Mouse (Mus musculus) heart, adult 2 months (tissue): Measurements from ENCODE around the gene 1700017N19Rik. TPM values are rescaled to one million over a fixed set of nuclear protein-coding genes. Genes with fewer than 3 reads are reported as not detected.

ENCODE experiments used
- DNase-seq, 2 experiments: peaks; one replicate each; pipeline ENCODE4 v3.0.0; 2021
- H3K27ac ChIP-seq: fragments of 200-600 bp; 2 replicates; pipeline ENCODE4 v1.8.1; 2022
- H3K27me3 ChIP-seq: fragments of 200-500 bp; 2 replicates; pipeline ENCODE4 v1.6.1; 2012; ENCODE audit warnings: mild to moderate bottlenecking, low read length, inconsistent platforms, mixed read lengths; ENCODE audit not compliant: control insufficient read depth, insufficient read depth
- H3K36me3 ChIP-seq: fragments of 200-500 bp; 2 replicates; pipeline ENCODE4 v1.6.1; 2012; ENCODE audit warnings: low read length, inconsistent platforms; ENCODE audit not compliant: control insufficient read depth, insufficient read depth
- H3K4me1 ChIP-seq: fragments of 200-500 bp; 2 replicates; pipeline ENCODE4 v1.6.1; 2011; ENCODE audit warnings: low read length; ENCODE audit not compliant: control insufficient read depth, insufficient read depth
- H3K4me3 ChIP-seq: fragments of 200-600 bp; 2 replicates; pipeline ENCODE4 v1.8.1; 2022
- H3K79me2 ChIP-seq: fragments of 200-500 bp; replicated peaks from 2 replicates; pipeline ENCODE4 v1.6.1; 2012; ENCODE audit warnings: mild to moderate bottlenecking, inconsistent platforms, low read length, moderate library complexity, mixed read lengths; ENCODE audit not compliant: control insufficient read depth, insufficient read depth
- H3K9ac ChIP-seq: fragments of 200-500 bp; 2 replicates; pipeline ENCODE4 v1.6.1; 2012; ENCODE audit warnings: low read depth, mild to moderate bottlenecking, control low read depth, inconsistent platforms, low read length, mixed read lengths
- CTCF ChIP-seq: fragments of 200-600 bp; IDR thresholded peaks from 2 replicates; pipeline ENCODE4 v1.8.1; 2022; ENCODE audit warnings: antibody characterized with exemption, mild to moderate bottlenecking, moderate library complexity
- EP300 ChIP-seq: fragments of 200-500 bp; IDR thresholded peaks from 2 replicates; pipeline ENCODE4 v1.6.1; 2011; ENCODE audit warnings: low read depth, low read length, control low read depth; ENCODE audit not compliant: insufficient read depth
- POLR2A ChIP-seq: fragments of 200-500 bp; IDR thresholded peaks from 2 replicates; pipeline ENCODE4 v1.6.1; 2011; ENCODE audit warnings: mild to moderate bottlenecking, low read depth, low read length, control low read depth; ENCODE audit not compliant: insufficient read depth
- WGBS: fragments of 180-500 bp; shearing (Covaris S2); methylation state at CpG from one replicate; pipeline ENCODE4 v1.1.7; 2018; 5-methylcytosine and 5-hydroxymethylcytosine counted together
- intact Hi-C: fragments of 180-260 bp; cut with DNase I; formaldehyde crosslinking; loops from one replicate; pipeline ENCODE4 v1.15.1; 2025
- polyA plus RNA-seq: library from polyadenylated mRNA; depleted of rRNA; stranded (reverse); fragments of >200 nt; gene quantifications from 2 replicates; pipeline ENCODE4 v1.2.3, GENCODE M21; 2012
- total RNA-seq, 2 experiments: library from RNA; stranded (reverse); gene quantifications; 2 replicates each; pipeline ENCODE4 v1.2.3; 2021

Gene 1700017N19Rik
- total and polyA plus RNA-seq, 3 experiments = not detected

- intact Hi-C loops = no loop called here
- no peak for DNase-seq
- Histone ChIP-seq H3K4me1 (no peaks in the 10 kb centered on the region), H3K36me3 (no peaks in the 10 kb centered on the region), H3K27me3 (no peaks in the 10 kb centered on the region), H3K27ac (no peak overlapping the region), H3K9ac (no peak overlapping the region), H3K79me2 (no peaks in the 10 kb centered on the region), H3K4me3 (no peak overlapping the region)
- TF ChIP-seq EP300 = no peak
- TF ChIP-seq CTCF = no peak
- TF ChIP-seq POLR2A = no peak
- WGBS = 85% methylated on average over 7 of the region's 7 CpGs
These were observed 15.0 kb upstream of the 1700017N19Rik start for GRCm38 (mm10) chr10:100575294-100575693.

GRCm38 (mm10) chr10:100584178-100584577, 6.1 kb upstream of the 1700017N19Rik start:
- H3K79me2 ChIP-seq = no peaks in the 10 kb centered on the region
- intact Hi-C loops = no loop called here
- H3K4me1 ChIP-seq = 0 out of 2 replicates have a peak, but pooled peaks cover 3% of the 10 kb centered on the region
- H3K27ac ChIP-seq = no peak overlapping the region
- H3K36me3 ChIP-seq = no peaks in the 10 kb centered on the region
- 66% methylated on average over 3 of the region's 3 CpGs for WGBS
- TF ChIP-seq CTCF (no peak), EP300 (no peak), POLR2A (no peak)
- H3K27me3 ChIP-seq = no peaks in the 10 kb centered on the region
- H3K4me3 ChIP-seq = no peak overlapping the region
- H3K9ac ChIP-seq = no peak overlapping the region
- DNase-seq = no peak

GRCm38 (mm10) chr10:100588524-100588923, 1.8 kb upstream of the 1700017N19Rik start:
- Histone ChIP-seq H3K4me1 (0 out of 2 replicates have a peak, but pooled peaks cover 3% of the 10 kb centered on the region), H3K9ac (peak overlapping the region; percentile 60), H3K79me2 (no peaks in the 10 kb centered on the region), H3K27ac (peak overlapping the region; percentile 50; the same call in 1 of the 2 replicates), H3K27me3 (no peaks in the 10 kb centered on the region), H3K36me3 (no peaks in the 10 kb centered on the region), H3K4me3 (peak overlapping the region; percentile 74)
- no peak for TF ChIP-seq POLR2A
- TF ChIP-seq EP300 = no peak
- TF ChIP-seq CTCF = no peak
- intact Hi-C loops = loop anchor here (5.0 kb wide), 1 partner anchor 101 kb away; the partner anchor contains the start of genes Cep290 and Tmtc3
- no peak for DNase-seq
- 40% methylated on average over 7 of the region's 7 CpGs for WGBS

GRCm38 (mm10) chr10:100588932-100589388, 1.3 kb upstream of the 1700017N19Rik start:
- 0 out of 2 replicates have a peak, but pooled peaks cover 3% of the 10 kb centered on the region for H3K4me1 ChIP-seq
- H3K36me3 ChIP-seq = no peaks in the 10 kb centered on the region
- under 1% methylated on average over 31 of the region's 31 CpGs for WGBS
- peak overlapping the region; percentile 50 for H3K27ac ChIP-seq
- no peak for TF ChIP-seq CTCF
- peak; percentile 81 for TF ChIP-seq POLR2A
- no peak for TF ChIP-seq EP300
- H3K79me2 ChIP-seq = no peaks in the 10 kb centered on the region
- intact Hi-C loops = loop anchor here (5.0 kb wide), 1 partner anchor 102 kb away; the partner anchor contains the start of genes Cep290 and Tmtc3
- no peaks in the 10 kb centered on the region for H3K27me3 ChIP-seq
- peak; percentile 88 to 90 for DNase-seq
- H3K9ac ChIP-seq = peak overlapping the region; percentile 60
- peak overlapping the region; percentile 74 for H3K4me3 ChIP-seq

GRCm38 (mm10) chr10:100598339-100598738, 8.1 kb downstream of the 1700017N19Rik start:
- no peaks in the 10 kb centered on the region for H3K79me2 ChIP-seq
- H3K36me3 ChIP-seq = no peaks in the 10 kb centered on the region
- H3K4me3 ChIP-seq = no peak overlapping the region
- H3K27me3 ChIP-seq = no peaks in the 10 kb centered on the region
- WGBS = 87% methylated on average over 3 of the region's 3 CpGs
- H3K4me1 ChIP-seq = no peaks in the 10 kb centered on the region
- TF ChIP-seq CTCF (no peak), EP300 (no peak), POLR2A (no peak)
- H3K27ac ChIP-seq = no peak overlapping the region
- intact Hi-C loops = no loop called here
- DNase-seq = no peak
- H3K9ac ChIP-seq = no peak overlapping the region

- DNase-seq = no peak
- Histone ChIP-seq H3K27ac (no peak overlapping the region), H3K4me1 (no peaks in the 10 kb centered on the region), H3K79me2 (no peaks in the 10 kb centered on the region), H3K4me3 (no peak overlapping the region), H3K9ac (no peak overlapping the region), H3K27me3 (no peaks in the 10 kb centered on the region), H3K36me3 (no peaks in the 10 kb centered on the region)
- intact Hi-C loops = no loop called here
- 78% methylated on average over 9 of the region's 9 CpGs for WGBS
- no peak for TF ChIP-seq POLR2A
- no peak for TF ChIP-seq CTCF
- TF ChIP-seq EP300 = no peak
These were observed 13.2 kb downstream of the 1700017N19Rik start for GRCm38 (mm10) chr10:100603511-100603910.
